Mouse (Mus musculus): ENCODE measurements around the gene Epb41l3.
"Not testable (repeated sequence)": the region's sequence is repeated elsewhere in the genome, so short reads cannot be mapped to it uniquely, and the experiment has no call there.

Gene Epb41l3

GRCm38 (mm10) chr17:69109216-69109615, 33.7 kb downstream of the Epb41l3 start:
- DNase-seq: peak; percentile 12

- no peak for DNase-seq
These were observed 36.7 kb downstream of the Epb41l3 start for GRCm38 (mm10) chr17:69112232-69112631.

- DNase-seq: no peak
These were observed 43.7 kb downstream of the Epb41l3 start for GRCm38 (mm10) chr17:69119183-69119582.

- DNase-seq: peak; percentile 7
These were observed 45.3 kb downstream of the Epb41l3 start for GRCm38 (mm10) chr17:69120533-69121358.

- not testable (repeated sequence) for DNase-seq
These were observed 46.9 kb downstream of the Epb41l3 start for GRCm38 (mm10) chr17:69122403-69122802.

- DNase-seq: no peak
These were observed 52.0 kb downstream of the Epb41l3 start for GRCm38 (mm10) chr17:69127436-69127835.

GRCm38 (mm10) chr17:69127981-69128380, 52.5 kb downstream of the Epb41l3 start:
- no peak for DNase-seq

GRCm38 (mm10) chr17:69129434-69129833, 54.0 kb downstream of the Epb41l3 start:
- no peak for DNase-seq

GRCm38 (mm10) chr17:69143017-69143416, 67.5 kb downstream of the Epb41l3 start:
- DNase-seq: no peak

- DNase-seq: no peak
These were observed 75.3 kb downstream of the Epb41l3 start for GRCm38 (mm10) chr17:69150826-69151225.

GRCm38 (mm10) chr17:69151281-69151680, 75.8 kb downstream of the Epb41l3 start:
- DNase-seq: no peak

GRCm38 (mm10) chr17:69155034-69155433, 79.6 kb downstream of the Epb41l3 start:
- no peak for DNase-seq

GRCm38 (mm10) chr17:69156522-69157100, 81.1 kb downstream of the Epb41l3 start:
- DNase-seq: peak; percentile 64

- DNase-seq: peak; percentile 39
These were observed 81.8 kb downstream of the Epb41l3 start for GRCm38 (mm10) chr17:69157101-69157808.

GRCm38 (mm10) chr17:69157809-69158185, 82.3 kb downstream of the Epb41l3 start:
- no peak for DNase-seq

- DNase-seq: no peak
These were observed 83.2 kb downstream of the Epb41l3 start for GRCm38 (mm10) chr17:69158690-69159089.

- no peak for DNase-seq
These were observed 87.2 kb downstream of the Epb41l3 start for GRCm38 (mm10) chr17:69162731-69163130.

- peak; percentile 17 for DNase-seq
These were observed 101.5 kb downstream of the Epb41l3 start for GRCm38 (mm10) chr17:69176949-69177501.

GRCm38 (mm10) chr17:69177954-69178353, 102.5 kb downstream of the Epb41l3 start:
- no peak for DNase-seq

- no peak for DNase-seq
These were observed 105.5 kb downstream of the Epb41l3 start for GRCm38 (mm10) chr17:69180905-69181559.

- no peak for DNase-seq
These were observed 106.3 kb downstream of the Epb41l3 start for GRCm38 (mm10) chr17:69181560-69182316.

GRCm38 (mm10) chr17:69187794-69188193, 112.3 kb downstream of the Epb41l3 start:
- no peak for DNase-seq

Data from right cerebral cortex, postnatal 14 days (tissue).